Mouse (Mus musculus): ENCODE data around the gene Gm20538.

DNA sequence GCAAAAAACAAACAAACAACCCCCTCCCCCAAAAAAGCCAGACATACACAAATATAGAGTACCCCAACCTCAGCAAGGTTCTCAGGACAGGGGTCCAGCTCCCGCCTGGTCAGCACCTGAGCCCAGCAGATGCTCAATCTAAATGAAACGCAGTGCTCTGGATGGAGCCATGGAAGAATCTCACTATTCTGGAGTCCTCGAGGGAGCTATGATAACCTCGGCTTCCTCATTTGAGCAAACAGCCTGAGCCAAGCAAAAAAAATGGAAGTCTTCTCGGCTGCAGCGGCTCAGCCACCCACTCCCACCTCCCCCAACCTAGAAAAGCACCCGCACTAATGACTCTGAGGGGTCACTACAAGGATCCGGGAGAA lies 1.8 kb upstream of the Gm20538 start:
- TF ChIP-seq CTCF (IDR thresholded peaks at IDR 0.05; ENCODE audit: low read depth, low read length) (no peak), GATA2 (IDR thresholded peaks at IDR 0.05; ENCODE audit: borderline replicate concordance, low read depth, low read length) (no peak), TAL1 (conservative IDR thresholded peaks at IDR 0.05; ENCODE audit: low read depth, low read length) (no peak)
